Mouse (Mus musculus) heart, embryonic 16.5 days (tissue): Measurements from ENCODE around the gene Col5a3. TPM values are rescaled to one million over a fixed set of nuclear protein-coding genes. Genes with fewer than 3 reads are reported as not detected.

Experiments
- ATAC-seq: fragments of 200-750 bp; cut with Nextera tagmentation; replicated peaks from 2 replicates; pipeline ENCODE4 v1.8.0; 2017; ENCODE audit warnings: moderate number of reproducible peaks; ENCODE audit not compliant: insufficient read depth, low FRiP score; ENCODE audit errors: extremely low read depth
- H3K27ac ChIP-seq: fragments of 300-500 bp; sonication (generic); 2 replicates; pipeline ENCODE4 v1.5.1; 2014; ENCODE audit warnings: mild to moderate bottlenecking, low read length, control low read depth, moderate library complexity
- H3K27me3 ChIP-seq: fragments of 300-500 bp; sonication (generic); 2 replicates; pipeline ENCODE4 v1.6.1; 2014; ENCODE audit warnings: low read length, mixed read lengths; ENCODE audit not compliant: control insufficient read depth, insufficient read depth
- H3K36me3 ChIP-seq: fragments of 300-500 bp; sonication (generic); 2 replicates; pipeline ENCODE4 v1.6.1; 2014; ENCODE audit not compliant: control insufficient read depth, insufficient read depth
- H3K4me1 ChIP-seq: fragments of 300-500 bp; sonication (generic); 2 replicates; pipeline ENCODE4 v1.6.1; 2014; ENCODE audit warnings: low read length, mixed read lengths; ENCODE audit not compliant: control insufficient read depth, insufficient read depth
- H3K4me2 ChIP-seq: fragments of 300-500 bp; sonication (generic); 2 replicates; pipeline ENCODE4 v1.6.1; 2014; ENCODE audit warnings: low read depth, mild to moderate bottlenecking, control low read depth, low read length
- H3K4me3 ChIP-seq: fragments of 300-500 bp; sonication (generic); 2 replicates; pipeline ENCODE4 v1.5.1; 2014; ENCODE audit warnings: mild to moderate bottlenecking, control low read depth, low read length
- H3K9ac ChIP-seq: fragments of 300-500 bp; sonication (generic); 2 replicates; pipeline ENCODE4 v1.6.1; 2014; ENCODE audit warnings: low read length, control low read depth
- H3K9me3 ChIP-seq: fragments of 300-500 bp; sonication (generic); replicated peaks from 2 replicates; pipeline ENCODE4 v1.6.1; 2016; ENCODE audit warnings: low read length; ENCODE audit not compliant: control insufficient read depth
- WGBS: fragments of 180-500 bp; shearing (Covaris S2); extraction: QIAGEN DNeasy Blood & Tissue Kit; methylation state at CpG from one replicate; pipeline ENCODE4 v1.1.7; 2014; 5-methylcytosine and 5-hydroxymethylcytosine counted together
- polyA plus RNA-seq: library from polyadenylated mRNA; unstranded; fragments of >200 nt; fragmentation: Nextera tagmentation; extraction: Ambion mirVana; gene quantifications from 2 replicates; pipeline ENCODE4 v1.2.1, GENCODE M21; 2015

Gene Col5a3
- polyA plus RNA-seq, 1 experiment from 2014 or later: 2.1 TPM

DNA sequence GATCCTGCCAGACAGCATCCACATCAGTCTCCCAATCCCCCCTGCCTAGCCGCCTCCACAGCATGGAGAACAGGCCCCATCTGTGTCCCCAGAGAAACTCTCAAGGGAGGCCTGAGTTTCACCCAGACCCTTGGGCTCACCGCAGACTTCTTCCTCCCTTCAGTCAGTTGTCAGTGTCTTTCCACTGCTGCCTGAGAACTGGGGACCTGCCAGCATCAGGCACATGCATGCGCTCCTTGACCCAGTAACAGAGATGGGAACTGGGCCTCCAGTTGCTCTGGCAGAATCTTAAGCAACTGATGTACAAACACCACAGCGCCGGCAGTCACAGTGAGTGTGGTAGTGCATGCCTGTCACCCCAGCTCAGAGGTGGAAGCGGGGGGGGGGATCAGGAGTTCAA, 56.0 kb downstream of the Col5a3 start:
- no peak overlapping the region for H3K4me3 ChIP-seq
- ATAC-seq: no peak
- H3K27ac ChIP-seq: no peak overlapping the region
- WGBS: 82% methylated on average over 6 of the region's 6 CpGs
- H3K9me3 ChIP-seq: no peaks in the 10 kb centered on the region
- no peaks in the 10 kb centered on the region; the same call in 1 of the 2 replicates for H3K27me3 ChIP-seq
- no peak overlapping the region for H3K9ac ChIP-seq
- no peak overlapping the region for H3K4me2 ChIP-seq
- peaks cover 5% of the 10 kb centered on the region; the same call in 1 of the 2 replicates for H3K4me1 ChIP-seq
- H3K36me3 ChIP-seq: no peaks in the 10 kb centered on the region

DNA sequence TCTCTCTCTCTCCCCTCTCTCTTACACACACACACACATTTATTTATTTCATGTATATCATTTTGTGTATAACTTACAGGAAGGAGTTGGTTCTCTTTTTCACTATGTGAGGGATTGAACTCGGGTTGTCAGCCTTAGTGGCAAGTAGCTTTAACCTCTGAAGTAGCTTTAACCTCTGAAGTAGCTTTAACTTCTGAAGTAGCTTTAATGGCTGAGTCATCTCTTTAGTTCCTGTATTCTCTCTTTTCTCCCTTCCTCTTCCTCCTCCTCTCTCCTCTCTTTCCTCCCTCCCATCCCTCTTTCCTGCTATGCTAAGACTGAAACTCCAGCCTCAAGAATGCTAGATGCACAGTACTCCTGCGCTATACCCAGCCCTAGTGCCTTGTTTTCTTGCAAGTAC, 56.6 kb downstream of the Col5a3 start:
- no peak overlapping the region for H3K4me3 ChIP-seq
- no peak overlapping the region for H3K27ac ChIP-seq
- ATAC-seq: no peak
- H3K4me2 ChIP-seq: no peak overlapping the region
- H3K36me3 ChIP-seq: no peaks in the 10 kb centered on the region
- H3K9me3 ChIP-seq: no peaks in the 10 kb centered on the region
- no peaks in the 10 kb centered on the region; the same call in 1 of the 2 replicates for H3K27me3 ChIP-seq
- no peak overlapping the region for H3K9ac ChIP-seq
- peaks cover 5% of the 10 kb centered on the region; the same call in 1 of the 2 replicates for H3K4me1 ChIP-seq
- 60% methylated on average over 2 of the region's 2 CpGs for WGBS

DNA sequence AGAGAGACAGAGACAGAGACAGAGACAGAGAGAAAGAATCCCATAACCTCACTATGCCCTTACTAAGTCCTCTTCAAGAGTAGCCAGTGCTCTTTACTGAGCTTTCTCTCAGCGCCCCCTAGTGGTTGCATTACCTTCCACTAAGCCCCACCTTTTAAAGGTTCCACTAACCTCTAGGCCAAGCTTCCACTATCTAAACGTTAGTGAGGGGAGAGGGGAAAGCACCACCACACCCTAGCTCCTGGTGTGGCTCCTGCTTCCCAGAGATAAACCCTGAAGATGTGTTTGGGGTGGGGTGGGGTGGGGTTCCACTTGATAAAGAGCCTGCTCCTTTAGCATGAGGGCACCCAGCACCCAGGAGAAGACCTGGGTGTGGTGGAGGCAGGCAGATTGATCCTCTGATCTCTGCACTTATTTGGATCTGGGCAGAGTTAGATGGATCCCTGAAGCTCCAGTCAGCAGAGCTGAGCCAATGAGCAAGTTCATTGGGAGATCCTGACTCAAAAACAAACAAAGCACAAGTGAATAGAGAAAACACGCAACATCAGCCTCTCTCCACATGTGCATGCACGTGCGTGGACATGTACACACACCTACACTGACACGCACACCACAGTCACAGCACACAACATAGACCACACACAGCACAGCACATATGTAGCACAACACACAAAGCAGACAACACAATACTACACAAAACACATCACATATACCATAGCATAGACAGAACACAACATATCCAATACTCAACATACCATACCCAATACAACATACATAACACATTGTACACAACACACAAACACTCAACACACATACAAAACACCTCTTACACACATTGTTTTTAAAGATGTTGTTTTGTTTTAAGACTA, 57.5 kb downstream of the Col5a3 start:
- no peak overlapping the region for H3K4me2 ChIP-seq
- H3K9me3 ChIP-seq: no peaks in the 10 kb centered on the region
- H3K9ac ChIP-seq: no peak overlapping the region
- no peaks in the 10 kb centered on the region; the same call in 1 of the 2 replicates for H3K27me3 ChIP-seq
- 58% methylated on average over 6 of the region's 6 CpGs for WGBS
- H3K4me3 ChIP-seq: no peak overlapping the region
- no peak for ATAC-seq
- H3K36me3 ChIP-seq: no peaks in the 10 kb centered on the region
- H3K4me1 ChIP-seq: peaks cover 5% of the 10 kb centered on the region; the same call in 1 of the 2 replicates
- H3K27ac ChIP-seq: no peak overlapping the region

DNA sequence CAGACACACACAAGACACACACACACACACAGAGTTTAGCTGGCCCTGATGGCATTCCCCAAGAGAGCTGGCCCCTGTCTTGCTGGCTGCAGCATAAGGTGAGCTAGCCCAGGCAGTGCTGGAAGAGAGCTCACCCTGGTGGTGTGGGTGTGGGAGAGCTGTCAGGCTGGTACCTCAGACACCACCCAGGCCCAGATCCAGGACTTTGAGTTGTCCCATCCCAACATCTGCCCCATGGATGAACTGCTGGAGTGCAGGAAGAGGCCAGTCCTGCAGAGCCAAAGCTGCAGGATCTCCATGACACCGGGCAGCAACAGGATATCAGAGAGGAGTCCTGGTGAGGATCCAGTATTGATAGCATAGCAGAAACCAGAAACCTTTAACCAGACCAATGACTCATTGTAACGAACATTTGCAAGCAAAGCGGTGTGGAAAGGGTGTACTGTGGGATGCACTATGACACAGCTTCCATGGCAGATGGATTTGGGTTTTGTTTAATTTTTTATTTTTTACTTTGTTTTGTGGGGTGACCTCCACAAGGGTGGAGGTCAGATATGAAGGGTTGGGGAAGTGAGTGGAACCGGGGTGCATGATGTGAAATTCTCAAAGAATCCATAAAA, 58.7 kb downstream of the Col5a3 start:
- H3K9ac ChIP-seq: no peak overlapping the region
- no peak overlapping the region for H3K27ac ChIP-seq
- H3K9me3 ChIP-seq: no peaks in the 10 kb centered on the region
- no peak for ATAC-seq
- H3K4me2 ChIP-seq: no peak overlapping the region
- 74% methylated on average over 4 of the region's 4 CpGs for WGBS
- no peaks in the 10 kb centered on the region for H3K36me3 ChIP-seq
- H3K4me1 ChIP-seq: peaks cover 2% of the 10 kb centered on the region; the same call in 1 of the 2 replicates
- H3K4me3 ChIP-seq: no peak overlapping the region
- no peaks in the 10 kb centered on the region for H3K27me3 ChIP-seq

DNA sequence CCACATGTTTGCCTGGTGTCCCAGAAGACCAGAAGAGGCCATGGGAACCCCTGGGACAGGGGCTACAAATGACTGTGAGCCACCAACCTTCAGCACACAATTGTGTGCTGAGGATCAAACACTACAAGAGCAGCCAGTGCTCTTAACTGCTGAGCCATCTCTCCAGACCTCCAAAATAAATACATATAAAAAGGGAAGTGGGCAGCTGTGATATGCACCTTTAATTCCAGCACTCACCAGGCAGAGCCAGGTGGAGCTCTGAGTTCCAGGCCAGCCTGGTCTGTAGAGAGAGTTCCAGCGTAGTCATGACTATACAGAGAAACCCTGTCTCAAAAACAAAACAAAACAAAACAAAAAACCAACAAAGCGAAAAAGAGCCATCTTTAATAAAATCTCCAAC, 60.5 kb downstream of the Col5a3 start:
- ATAC-seq: no peak
- H3K9me3 ChIP-seq: no peaks in the 10 kb centered on the region
- H3K36me3 ChIP-seq: no peaks in the 10 kb centered on the region
- WGBS: 73% methylated on average over 2 of the region's 2 CpGs
- H3K27me3 ChIP-seq: no peaks in the 10 kb centered on the region
- no peak overlapping the region for H3K27ac ChIP-seq
- no peak overlapping the region for H3K4me3 ChIP-seq
- H3K9ac ChIP-seq: no peak overlapping the region
- no peak overlapping the region for H3K4me2 ChIP-seq
- no peaks in the 10 kb centered on the region for H3K4me1 ChIP-seq

DNA sequence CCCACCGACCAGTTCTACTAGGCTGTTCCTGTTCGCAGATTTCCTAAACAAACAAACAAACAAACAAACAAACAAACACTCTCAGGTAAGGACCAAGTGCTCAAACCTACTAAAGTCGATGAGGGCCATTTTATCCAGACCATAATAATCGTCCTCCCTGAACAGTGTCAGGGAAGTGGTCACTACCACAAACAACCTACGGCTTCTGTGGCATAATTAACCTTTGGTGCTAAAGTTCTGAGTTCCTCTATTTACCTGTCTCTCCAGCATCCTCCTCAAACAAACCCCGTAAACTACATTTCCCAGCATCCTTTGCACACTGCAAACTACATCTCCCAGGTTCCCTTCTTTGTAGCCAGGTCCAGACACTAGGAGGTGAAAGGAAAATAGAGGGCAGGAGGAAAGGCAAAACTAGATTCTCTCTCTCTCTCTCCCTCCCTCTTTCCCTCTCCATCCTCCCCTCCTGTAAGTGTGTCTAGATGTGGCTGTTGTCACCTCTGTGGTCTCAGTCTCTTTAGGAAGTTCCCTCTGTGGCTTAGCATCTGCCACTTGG, 63.3 kb downstream of the Col5a3 start:
- Histone ChIP-seq H3K9me3 (no peaks in the 10 kb centered on the region), H3K4me1 (no peaks in the 10 kb centered on the region), H3K27ac (no peak overlapping the region), H3K36me3 (no peaks in the 10 kb centered on the region), H3K4me3 (no peak overlapping the region), H3K4me2 (no peak overlapping the region), H3K9ac (no peak overlapping the region), H3K27me3 (peaks cover 19% of the 10 kb centered on the region)
- WGBS: 46% methylated on average over 6 of the region's 6 CpGs
- no peak for ATAC-seq

DNA sequence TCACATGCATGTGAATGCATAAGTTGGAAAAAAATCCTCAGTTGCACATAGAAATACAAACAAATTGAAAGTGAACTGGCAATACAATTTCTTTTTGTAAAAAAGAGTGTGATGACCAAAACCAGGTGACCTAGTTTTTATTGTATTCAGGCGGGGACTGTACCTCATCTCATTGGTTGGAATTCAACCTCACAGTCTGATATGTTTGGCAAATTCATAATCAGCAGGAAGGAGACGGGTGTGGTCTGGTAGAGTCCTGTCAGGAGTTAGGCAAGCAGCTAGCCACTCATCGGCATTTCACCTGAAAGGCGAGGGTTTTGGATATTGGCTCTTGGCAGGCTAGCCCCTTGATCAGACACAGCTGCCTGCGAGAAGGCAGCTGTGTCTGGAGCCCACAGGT, 65.7 kb downstream of the Col5a3 start:
- peaks cover 43% of the 10 kb centered on the region for H3K27me3 ChIP-seq
- H3K4me1 ChIP-seq: peaks cover 5% of the 10 kb centered on the region
- H3K4me3 ChIP-seq: no peak overlapping the region
- ATAC-seq: no peak
- no peaks in the 10 kb centered on the region for H3K36me3 ChIP-seq
- no peaks in the 10 kb centered on the region for H3K9me3 ChIP-seq
- H3K4me2 ChIP-seq: no peak overlapping the region
- H3K9ac ChIP-seq: no peak overlapping the region
- no peak overlapping the region for H3K27ac ChIP-seq
- 47% methylated on average over 5 of the region's 5 CpGs for WGBS

DNA sequence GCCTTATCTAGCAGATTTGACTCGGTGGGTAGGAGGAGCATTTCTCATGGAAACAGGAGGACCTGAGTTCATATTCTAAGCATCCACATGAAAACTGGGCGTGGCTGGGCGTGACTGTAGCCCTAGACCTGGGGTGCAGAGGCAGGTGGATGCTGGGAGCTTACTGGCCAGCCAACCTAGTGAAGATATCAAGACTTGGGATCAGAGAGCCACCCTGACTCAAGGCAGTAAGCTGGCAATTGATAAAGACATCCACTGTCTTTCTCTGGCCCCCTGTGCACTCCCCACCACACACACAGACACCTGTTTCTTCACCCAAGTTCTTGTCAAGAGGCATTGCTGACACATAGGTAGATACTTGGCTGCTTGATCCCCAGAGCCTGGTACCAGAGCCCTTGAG, 66.3 kb downstream of the Col5a3 start:
- Histone ChIP-seq H3K4me3 (no peak overlapping the region), H3K4me1 (peaks cover 5% of the 10 kb centered on the region), H3K36me3 (no peaks in the 10 kb centered on the region), H3K27me3 (peaks cover 49% of the 10 kb centered on the region), H3K4me2 (no peak overlapping the region), H3K9me3 (0 out of 2 replicates have a peak, but pooled peaks cover 3% of the 10 kb centered on the region), H3K27ac (no peak overlapping the region), H3K9ac (no peak overlapping the region)
- 56% methylated on average over 3 of the region's 3 CpGs for WGBS
- ATAC-seq: no peak

DNA sequence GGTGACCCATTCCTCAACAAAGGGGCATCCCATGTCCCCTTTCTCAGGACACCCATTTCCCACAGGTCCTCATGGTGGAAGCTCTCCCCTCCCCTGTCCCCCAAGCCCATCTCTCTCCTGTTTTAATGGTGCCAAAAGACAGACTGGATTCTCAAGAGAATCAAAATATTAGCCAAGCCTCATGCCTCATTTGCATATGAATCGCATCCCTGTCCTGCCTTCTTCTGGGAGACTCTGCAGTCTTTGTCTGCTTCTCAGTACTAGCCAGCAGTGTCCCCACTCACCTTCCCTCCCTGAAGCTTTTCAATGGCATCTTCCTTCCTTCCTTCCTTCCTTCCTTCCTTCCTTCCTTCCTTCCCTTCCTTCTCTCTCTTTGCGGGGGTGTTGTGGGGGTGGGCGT, 67.2 kb downstream of the Col5a3 start:
- peaks cover 5% of the 10 kb centered on the region for H3K4me1 ChIP-seq
- H3K9me3 ChIP-seq: 0 out of 2 replicates have a peak, but pooled peaks cover 3% of the 10 kb centered on the region
- no peak overlapping the region for H3K9ac ChIP-seq
- 7% methylated on average over 3 of the region's 3 CpGs for WGBS
- no peak overlapping the region for H3K4me2 ChIP-seq
- peaks cover 54% of the 10 kb centered on the region for H3K27me3 ChIP-seq
- ATAC-seq: no peak
- no peak overlapping the region for H3K4me3 ChIP-seq
- no peaks in the 10 kb centered on the region for H3K36me3 ChIP-seq
- no peak overlapping the region for H3K27ac ChIP-seq
